Mouse (Mus musculus): Measurements from ENCODE around the gene Ccl7.
A peak's percentile ranks its signal among the peaks of the same experiment; 100 is the strongest.

Gene Ccl7

DNA sequence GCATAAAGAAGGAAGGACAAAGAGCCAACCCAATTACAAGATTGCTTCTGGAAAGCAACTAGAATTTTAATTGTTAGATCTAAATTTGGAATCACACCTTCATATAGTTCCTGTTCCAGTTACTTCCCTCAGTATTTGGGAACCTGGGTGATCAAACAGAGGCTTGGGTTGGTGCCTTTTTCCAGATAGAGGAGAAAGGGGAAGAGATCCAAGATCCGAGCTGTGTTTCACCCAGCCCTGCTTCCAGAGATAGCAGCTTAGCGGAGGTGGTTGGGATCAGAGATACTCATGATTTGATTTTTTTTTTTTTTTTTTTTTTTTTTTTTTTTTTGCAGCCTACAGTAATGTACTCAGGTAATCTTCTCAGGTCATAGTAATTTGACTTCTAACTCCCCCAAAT, 9.7 kb upstream of the Ccl7 start:
- DNase-seq = no peak

DNA sequence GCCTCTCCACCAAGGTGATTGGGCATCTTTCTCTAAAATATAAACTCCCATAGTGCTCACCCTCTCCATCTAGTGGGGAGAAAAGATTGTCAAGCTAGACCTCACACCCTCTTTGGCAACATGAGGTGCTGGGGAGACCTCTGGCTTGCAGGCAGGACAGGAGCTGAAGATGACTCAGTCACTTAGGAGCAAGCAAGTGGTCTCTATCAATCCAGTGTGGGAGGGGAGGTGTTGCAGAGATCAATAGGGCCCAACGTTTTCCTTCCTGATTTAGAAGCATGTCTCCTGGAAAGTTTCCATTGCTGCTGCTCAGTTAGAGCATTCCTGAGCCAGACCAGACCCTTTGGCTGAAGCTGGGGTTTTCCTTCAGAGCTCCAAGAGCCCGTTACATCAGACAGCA, 7.0 kb upstream of the Ccl7 start, which contains the start of gene Gm17268:
Gene Gm17268, minus strand, starts transcription at position 28 of the 400 bp plus-strand sequence.
- no peak for DNase-seq

DNA sequence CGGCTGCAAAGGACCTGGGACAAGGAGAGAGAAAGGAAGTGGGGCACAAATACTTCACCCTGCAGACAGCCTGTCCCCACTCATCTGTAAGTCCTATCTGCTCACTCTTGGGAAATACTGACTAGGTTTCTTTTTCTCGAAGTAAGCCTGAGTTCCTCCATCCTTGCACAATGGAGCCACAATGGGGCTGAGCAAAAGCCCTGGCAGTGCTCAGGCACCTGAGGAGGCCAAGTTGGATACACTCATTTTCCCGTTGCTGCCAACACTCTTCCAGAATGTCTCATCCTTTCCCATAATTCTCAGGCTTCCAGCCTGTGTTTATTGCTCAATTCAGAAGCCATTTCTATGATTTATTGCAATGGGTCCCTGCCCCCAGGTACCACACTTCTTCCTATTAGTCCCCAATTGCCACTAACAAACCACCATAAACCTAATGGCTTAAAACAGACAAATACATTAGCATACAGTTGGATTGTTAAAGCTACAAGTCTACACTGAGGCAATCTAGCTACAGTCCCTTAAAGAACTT, 6.3 kb upstream of the Ccl7 start:
- DNase-seq = no peak

DNA sequence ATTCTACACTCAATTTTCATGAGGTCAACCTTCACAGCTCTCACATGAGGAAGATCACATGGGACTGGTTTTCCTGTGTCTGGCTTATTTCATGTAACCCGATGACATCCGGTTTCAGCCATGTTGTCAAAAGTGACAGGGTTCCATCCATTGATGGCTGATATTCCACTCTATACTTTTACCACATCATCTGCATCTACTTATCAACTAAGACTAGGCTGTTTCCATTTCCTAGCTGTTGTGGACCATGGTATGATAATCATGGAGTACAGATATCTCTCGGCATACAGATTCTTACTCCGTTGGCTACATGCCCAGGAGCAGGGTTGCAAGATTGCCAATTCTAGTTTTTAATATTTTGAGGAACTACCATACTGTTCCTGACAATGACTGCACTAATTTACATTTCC, 3.8 kb upstream of the Ccl7 start:
- DNase-seq = no peak

DNA sequence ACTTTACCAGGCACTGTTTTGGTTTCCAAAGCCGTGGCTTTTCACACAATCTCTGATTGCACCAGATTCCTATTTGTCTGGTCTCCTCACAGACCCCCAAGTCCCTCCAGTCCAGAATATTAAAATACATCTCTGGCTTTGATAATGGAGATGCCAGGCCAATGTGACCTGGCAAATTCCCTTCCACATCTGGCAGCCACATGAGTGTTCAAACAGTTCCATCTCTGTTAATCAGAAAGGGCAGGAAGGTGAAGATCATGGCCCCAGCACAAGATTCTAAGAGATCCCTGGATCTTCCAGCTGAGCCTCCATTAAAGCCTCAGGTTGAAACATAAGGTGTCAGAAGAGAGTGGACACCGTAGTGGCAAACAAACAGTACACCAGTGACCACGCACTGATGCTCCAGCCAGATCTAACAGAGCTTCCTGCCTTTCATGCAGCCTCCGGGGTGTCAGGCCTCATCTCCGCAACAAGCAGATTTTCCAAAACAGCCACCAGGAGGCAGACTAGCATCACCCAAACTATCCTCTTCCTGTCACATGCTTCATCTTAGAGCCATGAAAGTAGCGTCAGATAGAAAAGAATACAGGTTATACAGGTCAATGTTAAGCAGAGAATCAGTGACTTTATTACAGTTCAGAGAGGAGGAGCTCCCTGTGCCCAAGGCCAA, 2.4 kb downstream of the Ccl7 start:
- DNase-seq = peak; percentile 48

DNA sequence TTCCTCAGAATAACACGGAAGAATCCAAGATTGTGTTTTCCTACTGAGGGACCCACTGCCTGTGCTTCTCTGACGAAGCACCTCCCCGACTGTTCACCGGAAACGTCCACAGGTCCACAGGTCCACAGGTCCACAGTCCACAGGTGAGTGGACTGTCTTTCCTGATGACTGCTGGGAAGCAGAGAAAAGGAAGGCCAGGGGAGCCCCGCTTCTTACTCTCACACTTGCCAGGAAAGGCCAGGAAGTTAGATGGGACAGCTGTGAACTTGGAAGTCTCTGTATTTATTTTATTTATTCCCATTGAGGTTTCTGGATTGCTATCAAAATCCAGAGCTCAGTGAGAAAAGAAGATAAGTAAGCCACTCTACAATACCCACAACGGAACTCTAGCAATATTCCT, 8.3 kb downstream of the Ccl7 start:
- no peak for DNase-seq

DNA sequence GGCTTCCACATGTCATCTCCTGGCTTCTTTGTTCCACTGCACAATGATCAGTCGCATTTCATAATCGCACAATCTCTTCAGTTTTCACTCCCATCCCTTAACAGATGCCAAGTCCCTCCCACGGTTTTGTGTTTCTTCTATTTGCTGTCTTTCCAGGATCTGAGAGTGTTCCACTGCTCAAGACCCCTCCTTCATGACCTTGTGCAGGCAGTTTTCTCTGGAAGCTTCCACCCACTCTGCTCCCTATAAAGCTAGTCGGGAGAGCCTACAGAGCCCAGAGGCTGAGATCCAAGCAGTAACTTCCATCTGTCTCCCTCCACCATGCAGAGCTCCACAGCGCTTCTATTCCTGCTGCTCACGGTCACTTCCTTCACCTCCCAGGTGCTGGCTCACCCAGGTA, 12.1 kb downstream of the Ccl7 start, which contains the start of gene Ccl11:
Gene Ccl11, plus strand, starts transcription at position 178 of the 400 bp plus-strand sequence.
- no peak for DNase-seq

DNA sequence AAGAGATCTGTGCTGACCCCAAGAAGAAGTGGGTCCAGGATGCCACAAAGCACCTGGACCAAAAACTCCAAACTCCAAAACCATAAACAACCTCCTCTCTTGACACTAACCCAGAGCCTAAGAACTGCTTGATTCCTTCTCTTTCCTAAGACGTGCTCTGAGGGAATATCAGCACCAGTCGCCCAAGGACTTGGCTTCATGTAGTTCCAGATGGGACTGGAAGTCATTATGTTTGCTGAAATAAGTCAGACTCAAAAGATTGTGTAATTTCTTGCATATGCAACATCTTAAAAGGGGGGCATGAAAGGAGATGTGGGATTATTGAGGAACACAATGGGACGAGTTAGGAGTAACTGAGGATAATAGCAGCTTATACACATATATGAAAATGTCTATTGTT, 16.7 kb downstream of the Ccl7 start:
- DNase-seq = no peak

DNA sequence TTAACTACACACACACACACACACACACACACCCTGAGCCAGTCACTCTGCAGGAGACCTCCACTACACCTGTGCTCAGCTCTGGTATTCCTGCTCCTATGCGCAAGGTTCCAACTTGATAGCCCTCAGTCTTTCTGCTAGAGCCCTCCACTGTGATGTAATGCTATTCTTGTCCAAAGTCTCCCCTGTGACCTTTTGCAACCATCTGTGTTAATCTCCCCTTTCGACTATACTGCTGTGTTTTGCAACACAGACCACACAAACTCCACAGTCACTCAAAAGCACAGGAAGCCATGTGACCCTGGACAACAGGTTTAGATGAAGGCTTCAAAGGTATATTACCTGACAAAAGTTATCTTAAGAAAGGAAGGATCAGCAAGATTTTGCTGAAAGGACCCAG, 17.9 kb downstream of the Ccl7 start:
- no peak for DNase-seq

DNA sequence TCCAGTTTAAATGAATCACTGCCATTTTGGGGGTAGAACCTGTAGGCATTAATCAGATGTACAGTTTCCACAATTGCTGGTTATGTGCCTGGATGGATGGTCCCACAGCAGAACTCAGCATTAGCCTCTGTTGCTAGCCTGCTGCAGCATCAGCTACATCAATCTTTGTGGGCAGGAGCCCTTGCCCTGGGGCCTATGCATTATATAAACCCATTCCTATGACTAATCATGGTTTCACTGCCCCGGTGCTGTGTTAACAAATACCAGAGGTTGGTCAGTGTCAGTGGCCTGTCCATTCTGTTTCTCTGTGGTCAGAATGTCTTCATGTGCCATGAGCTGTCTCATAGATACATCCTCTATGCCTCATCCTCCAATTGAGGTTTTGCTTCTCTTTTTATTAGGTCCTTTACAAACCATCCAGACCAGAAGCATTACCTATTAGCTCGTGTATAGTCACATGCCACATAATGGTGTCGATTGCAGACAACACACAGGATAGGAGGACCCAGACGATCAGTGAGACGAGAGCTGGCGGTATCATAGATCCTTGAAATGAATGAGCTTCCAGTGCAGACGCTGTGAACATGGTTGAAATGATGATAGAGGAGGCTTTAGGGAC, 21.6 kb downstream of the Ccl7 start:
- DNase-seq = no peak

DNA sequence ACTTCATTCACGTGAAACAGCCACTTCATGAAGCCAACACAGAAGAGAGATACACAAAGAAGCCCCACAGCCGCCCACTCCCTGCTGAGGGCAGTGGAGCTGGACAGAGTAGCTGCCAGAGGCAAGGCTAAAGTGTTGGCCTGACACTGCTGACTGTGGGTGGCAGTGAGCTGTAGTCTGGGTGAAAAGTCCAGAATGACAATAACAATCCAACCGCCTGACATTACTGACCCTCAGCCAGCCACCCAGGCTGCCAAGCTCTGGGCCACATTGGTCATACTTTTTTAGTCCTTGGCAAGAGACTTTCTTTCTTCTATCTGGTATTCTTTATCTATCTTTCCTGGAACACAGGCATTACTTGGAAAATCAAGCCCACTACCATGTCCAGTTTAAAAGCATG, 25.6 kb downstream of the Ccl7 start:
- no peak for DNase-seq

DNA sequence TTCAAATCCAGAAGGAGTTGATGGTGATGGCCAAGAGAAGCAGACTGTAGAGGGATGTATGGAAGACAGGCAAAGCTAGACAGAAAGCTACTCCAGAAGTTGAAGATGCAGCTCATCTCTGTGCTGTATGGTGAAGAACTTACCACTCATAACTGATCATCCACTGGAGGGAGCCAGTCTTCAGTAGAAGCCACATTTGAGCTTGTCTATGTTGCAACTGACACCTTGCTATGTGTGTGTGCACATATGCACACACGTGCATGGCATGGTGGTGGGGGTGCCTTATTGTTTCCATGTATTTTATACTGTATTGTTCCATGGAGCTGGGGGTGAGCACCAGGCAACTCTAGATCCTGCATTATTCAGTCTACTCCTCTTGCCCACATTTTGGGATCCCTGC, 26.9 kb downstream of the Ccl7 start:
- no peak for DNase-seq

DNA sequence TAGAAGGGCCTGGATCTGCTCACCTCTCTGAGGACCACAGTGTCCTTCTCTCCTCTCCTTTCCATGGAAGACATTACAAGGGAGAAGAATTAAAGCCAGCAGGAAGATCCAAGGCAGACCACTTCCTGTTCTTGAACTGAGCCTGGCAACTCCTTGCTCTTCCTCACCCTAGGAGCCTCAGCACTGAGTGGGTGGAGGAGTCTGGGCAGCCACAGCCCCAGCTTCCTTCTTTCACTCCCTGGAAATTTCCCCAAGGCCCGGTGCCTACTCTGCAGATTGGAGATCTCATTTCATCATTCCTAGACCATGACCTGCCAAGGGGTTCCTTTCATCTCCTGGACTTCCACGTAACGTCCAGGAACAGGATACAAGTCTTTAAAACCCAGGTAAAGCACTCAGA, 27.5 kb downstream of the Ccl7 start:
- DNase-seq = no peak

DNA sequence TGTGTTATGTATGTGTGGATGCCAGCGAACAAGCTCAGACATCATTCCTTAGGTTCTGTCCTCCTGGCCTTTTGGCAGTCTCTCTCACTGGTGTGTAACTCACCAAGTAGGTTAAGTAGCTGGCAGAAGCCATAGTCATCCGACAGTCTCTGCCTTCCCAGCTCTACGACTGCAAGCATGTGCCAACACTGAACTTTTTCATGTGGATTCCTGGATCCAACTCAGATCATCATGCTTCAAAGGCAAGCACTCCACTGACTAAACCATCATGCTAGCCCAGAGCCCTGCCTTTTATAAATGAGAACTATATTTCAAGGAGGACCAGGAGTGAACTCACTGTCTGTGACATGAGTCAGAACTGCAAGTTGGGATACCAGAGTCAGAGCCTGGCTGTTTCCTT, 28.2 kb downstream of the Ccl7 start:
- DNase-seq = no peak

DNA sequence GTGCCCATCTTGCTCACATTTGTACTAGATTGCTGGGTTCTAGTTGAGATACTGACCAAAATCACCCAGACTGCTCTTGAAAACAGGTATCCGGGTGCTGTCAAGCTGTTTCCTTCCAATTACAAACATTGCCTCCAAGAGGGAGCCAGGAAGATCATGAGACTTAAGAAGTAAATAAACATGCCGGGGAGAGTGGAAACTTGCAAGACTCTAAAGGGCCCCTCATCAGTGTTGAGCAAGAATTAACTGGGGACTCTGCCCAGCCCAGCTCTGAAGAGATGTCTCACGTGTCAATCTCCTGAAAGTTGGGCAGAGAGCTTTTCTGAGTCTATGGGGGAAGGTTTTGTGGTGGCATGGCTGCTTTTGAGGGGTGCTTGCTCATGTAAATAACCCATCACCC, 31.5 kb downstream of the Ccl7 start:
- DNase-seq = no peak

DNA sequence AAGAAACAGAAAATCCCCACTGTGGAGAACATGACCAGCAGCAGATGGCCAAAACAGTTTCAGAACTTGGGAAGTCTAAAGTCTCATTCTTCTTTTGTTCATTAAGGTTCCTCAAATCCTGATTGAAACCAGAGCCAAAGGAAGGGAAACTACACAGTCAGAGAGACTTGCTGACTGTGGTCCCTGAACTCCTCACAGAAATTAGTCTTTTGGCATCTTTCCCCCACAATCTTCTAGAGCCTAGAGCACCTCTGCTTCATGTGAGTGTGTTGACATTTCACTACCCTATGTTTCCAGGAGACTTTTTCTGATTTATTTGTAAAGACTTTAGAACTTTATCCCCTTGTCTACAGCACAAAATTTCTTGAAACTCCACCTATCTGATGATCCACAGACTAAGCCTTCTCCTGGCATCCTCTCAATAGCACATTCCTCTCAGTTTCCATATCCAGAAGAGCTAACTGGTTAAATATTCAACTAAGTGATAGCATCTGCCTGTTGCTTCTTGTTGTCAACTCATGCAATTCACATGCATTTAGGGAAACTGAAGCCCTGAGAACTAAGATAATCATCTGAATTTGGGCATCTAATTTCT, 32.7 kb downstream of the Ccl7 start:
- no peak for DNase-seq

DNA sequence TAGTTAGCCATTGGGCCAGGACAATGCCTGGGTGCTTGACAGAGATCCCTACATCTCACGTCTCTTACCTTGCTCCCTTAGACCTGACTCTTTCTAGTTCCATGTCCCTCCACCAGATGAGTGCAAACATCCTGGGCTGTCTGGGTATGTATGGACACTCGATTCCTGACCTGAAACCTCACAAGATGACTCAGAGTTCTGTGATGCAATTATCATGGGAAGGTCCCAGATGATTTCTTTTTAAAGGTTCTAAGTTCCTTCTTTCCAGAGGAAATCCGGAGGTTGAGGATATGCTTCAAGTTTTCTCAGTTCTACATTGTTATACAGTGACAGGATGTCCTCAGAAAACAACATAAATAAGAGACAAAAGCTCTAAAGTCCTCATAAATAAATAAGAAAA, 35.4 kb downstream of the Ccl7 start:
- DNase-seq = no peak

DNA sequence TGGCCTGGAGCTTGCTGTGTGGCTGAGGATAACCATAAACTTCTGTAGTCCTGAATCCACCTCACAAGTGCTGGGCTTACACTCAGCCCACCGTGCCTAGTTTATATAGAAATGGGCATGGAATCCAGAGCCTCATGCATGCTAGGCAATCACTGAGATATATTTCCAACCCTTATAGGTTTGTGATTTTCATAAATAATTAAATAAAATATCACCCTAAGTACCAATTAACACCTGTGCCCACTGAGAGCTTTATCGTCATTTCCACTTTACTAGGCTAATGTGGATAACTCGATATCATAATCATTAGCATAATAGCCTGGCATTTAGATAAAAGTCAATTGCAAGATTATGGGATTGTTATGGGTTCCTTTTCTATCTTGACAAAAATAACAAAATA, 38.8 kb downstream of the Ccl7 start:
- no peak for DNase-seq

Data from kidney, postnatal 14 days (tissue).